Comparison of ENCODE assay signal across 8 mouse cellular contexts in genomic region chr10:127030336-127031296, GRCm38 (mm10). TPM values are rescaled to one million over a fixed set of nuclear protein-coding genes. Genes with fewer than 3 reads are reported as not detected.
DNase-seq lines count a peak whose midpoint lies in the region; ATAC-seq and TF ChIP-seq lines count a peak whose summit lies in the region.

TSS of gene Tsfm (minus strand) at chr10:127030840.

- no peaks in the 10 kb centered on the region for H3K4me1 ChIP-seq in bone marrow macrophage, adult 2 months (ENCODE audit: control insufficient read depth, insufficient read depth, low read length)
- no peaks in the 10 kb centered on the region for H3K4me1 ChIP-seq in embryonic fibroblast, embryonic 13.5 days (ENCODE audit: control insufficient read depth, insufficient read depth, low read length)
- peaks cover 7% of the 10 kb centered on the region; the same call in 1 of the 2 replicates for H3K4me1 ChIP-seq in kidney, embryonic 14.5 days (ENCODE audit: control insufficient read depth, insufficient read depth, low read length)
- peaks cover 12% of the 10 kb centered on the region; the same call in 1 of the 2 replicates for H3K4me1 ChIP-seq in limb, embryonic 15.5 days

- TF ChIP-seq POLR2A in bone marrow macrophage, adult 2 months (IDR thresholded peaks at IDR 0.05; ENCODE audit: borderline replicate concordance, low read depth, low read length) = no peak; the same call in 1 of the 2 replicates
- TF ChIP-seq POLR2A in embryonic fibroblast, embryonic 13.5 days (IDR thresholded peaks at IDR 0.05; ENCODE audit: low read depth, low read length) = peak; percentile 70

- TF ChIP-seq CTCF in bone marrow macrophage, adult 2 months (IDR thresholded peaks at IDR 0.05; ENCODE audit: low read depth, low read length) = peak; percentile 86
- TF ChIP-seq CTCF in embryonic fibroblast, embryonic 13.5 days (IDR thresholded peaks at IDR 0.05; ENCODE audit: borderline replicate concordance, insufficient read depth, low read length) = peak; percentile 95

- H3K9me3 ChIP-seq in kidney, embryonic 14.5 days (ENCODE audit: control insufficient read depth, low read length) = no peaks in the 10 kb centered on the region
- H3K9me3 ChIP-seq in limb, embryonic 15.5 days = no peaks in the 10 kb centered on the region

- peak within 1 kb of the TSS; percentile 95 for H3K4me3 ChIP-seq in bone marrow macrophage, adult 2 months (ENCODE audit: insufficient read depth, low read length)
- peak within 1 kb of the TSS; percentile 93 for H3K4me3 ChIP-seq in embryonic fibroblast, embryonic 13.5 days (ENCODE audit: insufficient read depth, low read length)
- H3K4me3 ChIP-seq in kidney, embryonic 14.5 days (ENCODE audit: low read length) = peak within 1 kb of the TSS; percentile 59
- peak within 1 kb of the TSS; percentile 89 for H3K4me3 ChIP-seq in limb, embryonic 15.5 days

- H3K36me3 ChIP-seq in kidney, embryonic 14.5 days (ENCODE audit: control insufficient read depth, insufficient read depth, low read length) = peaks cover 36% of the 10 kb centered on the region
- peaks cover 29% of the 10 kb centered on the region for H3K36me3 ChIP-seq in limb, embryonic 15.5 days

- ATAC-seq in kidney, embryonic 14.5 days (ENCODE audit: low FRiP score, low TSS enrichment) = peak; percentile 91
- 0 out of 2 replicates have a peak, but pooled peaks have one; percentile 56 for ATAC-seq in limb, embryonic 15.5 days (ENCODE audit: insufficient number of reproducible peaks, low FRiP score, low TSS enrichment, low read depth)

- H3K27me3 ChIP-seq in kidney, embryonic 14.5 days (ENCODE audit: control insufficient read depth, insufficient read depth, low read length) = no peaks in the 10 kb centered on the region
- no peaks in the 10 kb centered on the region for H3K27me3 ChIP-seq in limb, embryonic 15.5 days

- H3K27ac ChIP-seq in bone marrow macrophage, adult 2 months (ENCODE audit: insufficient read depth, low read depth, low read length) = peak within 1 kb of the TSS; percentile 52
- H3K27ac ChIP-seq in embryonic fibroblast, embryonic 13.5 days (ENCODE audit: insufficient read depth, low read length) = peak within 1 kb of the TSS; percentile 45
- H3K27ac ChIP-seq in kidney, embryonic 14.5 days (ENCODE audit: low read depth, low read length) = peak within 1 kb of the TSS; percentile 72
- peak within 1 kb of the TSS; percentile 67 for H3K27ac ChIP-seq in limb, embryonic 15.5 days

- peak; percentile 92 for DNase-seq in A20 (ENCODE audit: low read depth, low spot score)
- peak; percentile 76 to 88 for DNase-seq in heart, adult 9 months (ENCODE audit: low spot score in 2 of 2)
- peak; percentile 67 to 81 for DNase-seq in monocyte, adult 2 months (ENCODE audit: low read depth in 1 of 2, low spot score in 2 of 2)
- peak; percentile 86 to 90 for DNase-seq in spleen, postnatal 36 days (ENCODE audit: low spot score in 2 of 2)

- WGBS in kidney, embryonic 14.5 days = 6% methylated on average over 47 of the region's 56 CpGs
- 4% methylated on average over 56 of the region's 56 CpGs for WGBS in limb, embryonic 15.5 days

- peak within 1 kb of the TSS; percentile 82 for H3K9ac ChIP-seq in kidney, embryonic 14.5 days (ENCODE audit: low read depth, low read length)
- peak within 1 kb of the TSS; percentile 90 for H3K9ac ChIP-seq in limb, embryonic 15.5 days

- H3K4me2 ChIP-seq in kidney, embryonic 14.5 days (replicated peaks; ENCODE audit: low read depth, low read length) = peak within 1 kb of the TSS; percentile 60
- H3K4me2 ChIP-seq in limb, embryonic 15.5 days = peak within 1 kb of the TSS; percentile 65

RNA-seq across cellular contexts. Expression of gene Tsfm, which starts in this region (rescaled TPM):
- polyA plus RNA-seq in bone marrow macrophage, adult 2 months (2012; ENCODE audit: insufficient read depth, insufficient read length, missing spikeins) = 12.9 and 16.4 TPM in 2 replicates
- 25.4 and 28.6 TPM in 2 replicates for polyA plus RNA-seq in embryonic fibroblast, embryonic 13.5 days (2011; ENCODE audit: insufficient read length, low read depth, missing spikeins)
- 90.5 and 98.2 TPM in 2 replicates for polyA plus RNA-seq in kidney, embryonic 14.5 days (2014; fragmentation: Nextera tagmentation; extraction: Ambion mirVana)
- 69.6 and 71.6 TPM in 2 replicates for polyA plus RNA-seq in limb, embryonic 15.5 days (2015; fragmentation: Nextera tagmentation; extraction: Ambion mirVana)

Comparison
In these comparisons a context has a peak if more than half of its experiments do, and no peak if none do; other contexts are left out.
1. Peak in every context shown above with its lines: DNase-seq, ATAC-seq, H3K4me3 ChIP-seq and H3K27ac ChIP-seq.